Mouse (Mus musculus): Measurements from ENCODE around the gene 4930579F01Rik.

4930579F01Rik gene

DNA sequence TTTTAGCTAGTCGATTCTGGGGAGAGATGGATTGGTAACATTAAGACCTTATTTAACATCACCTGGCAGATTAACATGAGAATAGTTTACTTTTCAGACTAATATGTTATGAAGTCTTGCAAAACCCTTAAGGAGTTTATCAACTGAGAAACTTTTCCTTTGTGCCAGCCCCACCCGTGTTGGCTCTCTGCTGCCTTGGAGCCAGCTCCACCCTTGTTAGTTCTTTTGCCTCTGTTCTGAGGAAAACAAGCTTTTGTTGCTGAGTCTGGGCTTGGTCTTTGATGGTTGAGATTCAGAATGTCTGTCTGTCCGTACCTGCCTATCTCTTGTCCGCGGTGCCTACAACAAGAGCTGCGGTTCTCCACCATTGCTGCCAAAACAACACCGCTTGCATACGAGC, 22.5 kb upstream of the 4930579F01Rik start:
- no peak for DNase-seq (ENCODE audit: low spot score in 2 of 2)

DNA sequence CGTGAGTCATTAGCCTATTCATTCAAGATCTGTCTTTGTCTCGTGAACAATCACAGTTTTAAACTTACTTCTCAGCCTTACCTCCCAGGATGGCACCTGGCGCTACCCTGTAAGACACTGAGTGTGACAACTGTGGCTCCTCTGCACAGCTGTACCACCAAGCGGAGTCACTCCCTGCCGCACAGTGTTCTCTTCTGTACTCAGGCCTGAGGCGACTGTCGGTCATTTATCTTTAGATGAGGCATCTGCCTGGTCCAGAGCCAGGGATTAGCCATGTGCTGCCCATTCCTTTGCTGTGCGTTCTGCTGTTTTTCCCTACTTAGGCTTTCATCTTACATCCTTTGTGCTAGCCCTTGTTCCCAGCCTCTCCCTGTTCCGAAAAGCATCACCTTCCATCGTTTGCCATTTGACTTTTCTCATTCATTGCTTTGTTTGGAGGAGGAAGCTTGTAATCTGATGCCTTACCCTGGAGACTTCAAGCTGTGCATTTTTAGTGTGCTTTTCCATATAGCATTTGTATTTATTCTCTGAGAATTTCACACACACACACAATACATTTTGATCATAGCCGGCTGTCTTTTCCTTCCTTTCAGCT, 21.9 kb upstream of the 4930579F01Rik start:
- no peak for DNase-seq (ENCODE audit: low spot score in 2 of 2)

DNA sequence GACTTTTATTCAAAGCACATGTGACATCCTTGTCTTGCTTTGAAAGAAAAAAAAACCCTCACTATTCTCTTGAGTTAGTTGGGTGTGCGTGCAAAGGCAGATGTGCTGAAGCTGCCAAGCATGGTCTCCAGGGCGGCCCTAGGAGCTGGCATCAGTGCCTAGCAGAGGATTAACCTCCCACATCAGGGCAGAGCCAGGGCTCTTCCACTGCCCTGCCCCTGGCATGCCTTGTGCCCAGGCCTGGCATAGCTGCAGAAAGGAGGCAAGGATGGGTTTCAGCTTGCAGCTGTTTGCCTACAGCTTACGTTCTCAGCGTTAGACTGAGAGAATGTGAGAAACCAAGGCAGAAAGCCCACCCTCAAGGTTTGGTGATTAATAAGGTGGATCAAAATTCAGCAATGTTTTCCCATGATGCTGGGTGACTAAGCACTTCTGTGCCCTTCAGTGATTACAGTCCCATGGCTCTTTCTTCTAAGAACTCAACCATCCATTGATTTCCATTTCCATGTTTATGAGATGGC, 18.9 kb upstream of the 4930579F01Rik start:
- no peak for DNase-seq (ENCODE audit: low spot score in 2 of 2)

DNA sequence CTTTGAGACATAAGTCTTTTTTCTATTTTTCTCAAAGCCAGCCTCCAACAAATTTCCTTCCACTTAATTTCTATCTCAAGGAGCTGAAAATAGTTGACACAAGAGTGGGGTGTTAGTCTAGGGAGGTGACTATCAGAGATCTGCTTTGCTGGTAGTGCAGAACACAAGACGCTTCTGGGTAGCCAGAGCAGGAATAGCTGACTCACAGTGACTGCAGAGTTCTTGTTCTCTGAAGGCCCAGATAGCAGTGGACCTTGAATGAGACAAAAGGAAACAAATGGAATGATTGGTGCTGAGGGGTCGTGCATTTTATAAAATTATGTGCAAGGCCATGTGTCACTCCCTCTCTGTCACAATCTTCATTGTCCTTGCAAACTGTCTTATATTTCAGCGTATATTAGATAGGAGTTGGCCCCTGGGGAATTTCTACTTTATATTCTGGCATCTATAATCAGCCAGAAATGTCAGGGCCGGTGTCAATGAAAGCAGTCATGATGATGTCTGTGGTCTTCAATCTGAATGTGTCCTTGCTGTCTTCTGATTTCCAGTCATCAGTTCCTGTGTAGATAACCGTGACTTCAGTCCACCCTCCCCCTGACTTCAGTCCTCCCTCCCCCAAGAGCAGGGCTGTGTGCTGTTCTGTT, 16.9 kb upstream of the 4930579F01Rik start:
- DNase-seq (ENCODE audit: low spot score in 2 of 2): no peak

DNA sequence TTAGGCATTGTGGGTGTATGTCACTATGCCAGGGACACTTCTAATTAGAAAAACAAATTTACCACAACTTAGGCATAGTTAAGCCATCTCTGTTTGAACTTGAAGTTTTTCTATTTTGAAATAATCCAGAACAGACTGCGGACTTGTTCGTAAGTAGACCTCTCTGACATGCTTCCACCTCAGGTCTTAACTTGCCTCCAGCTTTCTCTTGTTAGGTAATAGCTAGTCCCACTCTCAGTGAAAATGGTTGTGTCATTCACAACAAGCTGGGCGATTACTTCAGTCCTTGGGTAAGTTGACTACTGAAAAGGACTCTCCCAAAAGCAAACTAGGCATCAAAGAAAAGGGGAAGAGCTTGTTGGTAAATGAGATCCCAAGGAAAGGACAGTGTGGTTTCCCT, 15.2 kb upstream of the 4930579F01Rik start:
- DNase-seq (ENCODE audit: low spot score in 2 of 2): no peak

DNA sequence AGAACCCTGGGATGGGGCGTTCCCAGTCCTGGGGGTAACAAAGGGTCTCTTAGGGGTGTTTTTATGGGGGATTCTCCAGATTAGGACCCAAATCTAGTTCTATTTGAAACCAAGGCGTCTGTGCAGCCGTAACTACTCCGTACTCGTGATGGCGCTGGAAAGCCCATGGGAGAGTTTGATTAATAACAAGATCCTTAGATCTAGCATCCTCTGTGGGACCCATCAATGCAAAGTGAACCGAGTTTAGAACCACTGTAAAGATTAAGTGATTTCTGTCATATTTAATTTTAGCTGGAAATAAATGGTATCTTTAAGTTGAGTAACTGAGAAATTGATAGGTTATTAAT, 5.1 kb upstream of the 4930579F01Rik start:
- no peak for DNase-seq (ENCODE audit: low spot score in 2 of 2)

DNA sequence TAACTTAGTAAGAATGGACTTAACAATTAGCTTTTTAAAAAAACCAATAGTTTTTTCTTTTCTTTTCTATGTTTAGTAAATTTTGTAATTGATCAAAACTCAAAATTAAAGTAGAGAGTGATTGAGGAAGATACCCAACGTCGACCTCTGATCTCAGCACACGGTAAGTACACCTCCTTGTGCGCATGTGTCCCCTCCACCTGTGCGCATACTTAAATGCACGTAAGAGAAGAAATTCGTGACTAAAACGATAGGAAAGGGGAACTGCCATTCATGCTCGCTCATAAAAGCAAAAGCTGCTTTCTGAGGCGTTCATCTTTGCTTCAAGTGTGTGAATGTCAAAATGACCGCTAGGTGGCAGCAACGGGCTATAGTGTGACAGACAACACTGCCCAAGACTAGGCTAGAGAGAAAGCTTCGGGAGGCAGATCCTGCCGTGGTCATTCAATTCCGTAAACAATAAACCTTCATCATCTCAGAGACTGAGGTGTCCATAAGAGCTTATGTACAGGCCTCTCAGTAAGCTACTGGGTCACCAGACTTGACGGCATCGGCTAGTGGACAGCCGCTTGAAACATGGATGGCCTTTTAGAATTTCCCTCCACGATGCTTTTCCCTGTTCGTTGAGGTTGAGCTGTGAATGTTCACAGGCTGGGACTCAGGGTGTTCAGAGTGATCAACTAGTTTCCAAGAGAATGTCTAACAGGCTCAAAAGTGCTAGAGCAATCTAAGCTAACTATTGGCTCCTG, 4.5 kb upstream of the 4930579F01Rik start:
- DNase-seq (ENCODE audit: low spot score in 2 of 2): peak; percentile 72 to 87

DNA sequence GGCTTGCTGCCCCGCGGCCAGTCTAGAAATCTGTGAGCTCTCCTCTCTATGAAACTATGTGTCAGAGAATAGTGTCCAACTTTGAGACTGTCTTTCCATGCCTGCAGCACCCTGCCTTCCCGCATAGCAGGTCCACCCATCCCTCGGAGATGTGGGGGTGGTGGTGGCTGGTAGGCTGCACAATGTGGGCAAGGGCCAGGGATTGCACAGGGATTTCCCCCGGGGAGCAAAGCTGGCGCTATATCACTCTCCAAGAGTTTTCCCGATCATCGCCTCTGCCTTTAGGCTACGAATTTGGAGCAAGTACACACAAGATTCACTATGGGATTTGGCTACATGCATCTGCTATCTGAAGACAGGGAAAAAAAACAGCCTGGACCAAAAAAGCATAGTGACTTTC, 3.9 kb upstream of the 4930579F01Rik start:
- no peak for DNase-seq (ENCODE audit: low spot score in 2 of 2)

DNA sequence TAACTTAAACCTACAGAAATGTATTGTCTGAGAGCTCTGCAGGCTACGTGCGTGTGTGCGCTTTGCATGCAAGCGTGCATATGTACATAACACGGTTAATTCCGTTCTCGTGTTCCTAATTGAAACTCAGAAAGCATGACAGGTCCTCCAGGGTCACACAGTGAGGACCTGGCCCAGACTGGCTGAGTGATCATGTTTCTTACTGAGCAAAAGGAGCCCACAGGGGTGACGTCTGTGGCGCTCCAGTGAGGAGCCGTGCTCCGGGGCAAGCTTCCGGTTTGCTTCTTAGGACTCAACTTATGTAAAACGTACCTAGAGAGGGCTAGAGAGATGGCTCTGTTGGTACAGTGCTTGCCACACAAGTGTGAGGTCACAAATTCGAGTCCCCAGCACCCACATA, 3.5 kb upstream of the 4930579F01Rik start:
- no peak for DNase-seq (ENCODE audit: low spot score in 2 of 2)

DNA sequence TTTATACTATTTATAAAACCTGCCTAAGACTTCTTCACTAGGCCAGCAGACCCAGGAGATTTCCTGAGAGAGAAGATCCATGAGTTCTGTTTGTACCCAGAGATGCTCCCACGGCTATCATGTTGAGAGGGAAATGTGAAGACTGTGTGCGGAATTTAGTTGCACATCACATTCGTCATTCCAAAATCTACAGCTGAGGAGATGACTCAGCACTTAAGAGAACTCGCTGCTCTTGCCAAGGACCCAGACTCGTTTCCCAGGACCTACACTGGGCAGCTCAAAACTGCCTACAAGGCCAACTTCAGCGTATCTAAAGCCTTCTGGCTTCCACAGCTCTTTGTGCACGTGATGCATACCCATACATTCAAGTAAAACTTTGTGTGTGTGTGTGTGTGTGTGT, 1.4 kb downstream of the 4930579F01Rik start:
- no peak for DNase-seq (ENCODE audit: low spot score in 2 of 2)

DNA sequence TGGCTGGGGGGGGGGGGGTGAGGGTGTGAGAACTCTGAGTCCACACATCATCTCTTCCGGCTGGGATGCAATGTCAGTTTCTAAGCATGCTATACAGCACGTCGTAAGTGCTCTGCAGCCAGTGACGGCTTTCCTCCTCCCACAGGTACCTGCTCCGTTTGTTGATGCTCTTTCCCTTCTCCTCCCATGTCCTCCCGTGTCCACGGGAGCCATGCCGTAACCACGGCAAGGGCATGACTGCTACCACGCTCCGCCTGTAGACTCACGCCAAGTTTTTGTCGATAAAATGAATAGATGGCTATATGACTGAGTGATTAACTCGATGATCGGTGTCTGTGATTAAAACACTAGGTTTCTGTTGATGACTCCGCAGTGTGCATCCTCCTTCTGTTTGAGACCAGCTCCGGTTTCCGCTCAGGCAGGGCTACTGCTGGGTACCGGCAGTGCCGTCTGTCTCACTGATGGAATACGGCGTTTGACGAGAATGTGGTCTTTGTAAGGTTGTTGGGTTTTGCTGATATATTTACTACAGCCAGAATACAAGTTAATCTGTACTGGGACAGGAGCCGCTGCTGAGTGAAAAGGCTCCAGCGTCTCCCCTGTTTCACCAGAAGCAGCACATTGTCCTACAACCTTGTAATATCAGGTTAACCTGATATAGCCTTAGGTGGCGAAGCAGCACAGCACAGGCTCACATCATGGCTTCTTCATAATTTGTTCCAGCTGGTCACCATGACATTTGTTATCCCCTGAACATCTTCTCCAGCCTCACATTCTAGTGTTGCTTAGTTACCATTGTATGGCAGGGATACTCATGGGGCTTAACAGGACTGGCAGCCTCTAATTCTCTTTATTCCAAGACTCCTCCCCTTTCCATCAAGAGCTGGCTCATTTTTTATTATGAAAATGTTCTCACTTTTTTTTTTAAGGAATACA, 7.4 kb downstream of the 4930579F01Rik start:
- no peak for DNase-seq (ENCODE audit: low spot score in 2 of 2)

DNA sequence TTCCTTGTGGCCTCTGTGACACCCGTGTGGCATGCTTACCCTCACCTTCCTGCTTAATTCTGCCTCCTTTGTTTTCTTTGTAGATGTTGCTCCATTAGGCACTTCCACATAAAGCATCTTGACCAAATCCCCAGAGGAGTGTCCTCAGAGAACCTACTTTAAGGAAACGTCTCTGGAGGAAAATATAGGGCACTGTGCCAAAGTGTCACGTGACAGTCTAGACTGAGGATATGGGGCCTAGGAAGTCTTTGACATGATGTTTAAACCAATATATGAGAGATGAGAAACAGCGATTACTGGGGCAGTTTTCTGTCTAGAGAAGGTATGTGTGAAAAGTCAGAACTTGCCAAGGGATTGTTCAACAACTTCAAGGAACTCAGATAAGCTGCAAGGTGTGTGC, 8.3 kb downstream of the 4930579F01Rik start:
- DNase-seq (ENCODE audit: low spot score in 2 of 2): no peak

DNA sequence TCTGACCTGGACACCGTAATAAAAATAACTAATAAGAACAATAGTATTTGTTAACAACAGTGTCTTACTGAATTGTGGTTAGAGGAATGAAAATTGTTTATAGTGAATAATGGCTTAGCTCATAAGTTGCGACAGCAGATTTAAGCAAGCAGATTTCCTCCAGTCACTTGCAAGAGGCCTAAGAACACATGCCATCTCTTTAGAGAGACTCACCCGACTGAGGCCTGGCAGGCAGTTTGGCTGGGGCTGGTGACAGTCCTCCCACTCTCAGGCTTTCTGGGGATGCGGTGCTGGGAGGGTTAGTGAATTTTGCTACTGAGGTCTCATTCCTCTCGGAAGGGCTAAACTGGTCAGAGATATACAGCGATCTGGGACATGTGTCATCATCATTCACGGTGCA, 10.3 kb downstream of the 4930579F01Rik start:
- DNase-seq (ENCODE audit: low spot score in 2 of 2): no peak

DNA sequence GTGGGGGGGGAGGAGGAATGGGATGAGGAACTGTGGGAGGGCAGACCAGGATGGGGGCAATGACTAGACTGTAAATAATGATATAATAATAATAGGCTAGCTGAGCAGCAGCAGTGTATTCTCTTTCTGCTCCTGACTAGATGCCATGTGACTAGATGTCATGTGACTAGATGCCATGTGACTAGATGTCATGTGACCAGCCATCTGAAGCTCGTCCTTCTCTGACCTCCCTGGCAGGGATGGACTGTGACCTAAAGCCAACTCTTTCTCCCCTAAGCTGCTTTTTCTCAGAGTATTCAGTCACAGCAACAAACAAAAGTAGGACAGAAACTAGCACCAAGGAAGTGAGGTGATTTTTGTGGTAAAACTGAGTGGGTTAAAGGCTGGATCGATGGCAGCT, 11.6 kb downstream of the 4930579F01Rik start:
- no peak for DNase-seq (ENCODE audit: low spot score in 2 of 2)

DNA sequence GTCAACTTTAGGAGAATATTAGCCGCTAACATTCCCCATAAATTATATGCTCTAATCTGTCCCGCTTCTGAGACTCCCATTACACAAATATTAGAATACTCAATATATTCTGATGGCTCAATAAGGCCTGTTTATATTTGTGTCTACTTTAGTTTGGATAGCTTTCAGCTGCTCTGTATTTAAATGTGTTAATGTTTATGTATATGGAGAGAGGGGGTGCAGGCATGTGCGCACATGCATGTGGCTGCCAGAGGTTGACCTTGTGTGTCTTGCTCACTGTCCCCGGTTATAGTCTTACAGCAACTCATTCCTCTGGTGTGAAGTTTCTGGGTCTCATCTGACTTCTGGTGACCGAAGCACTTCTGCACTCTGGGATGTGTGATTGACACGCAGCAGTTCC, 18.1 kb downstream of the 4930579F01Rik start:
- no peak for DNase-seq (ENCODE audit: low spot score in 2 of 2)

DNA sequence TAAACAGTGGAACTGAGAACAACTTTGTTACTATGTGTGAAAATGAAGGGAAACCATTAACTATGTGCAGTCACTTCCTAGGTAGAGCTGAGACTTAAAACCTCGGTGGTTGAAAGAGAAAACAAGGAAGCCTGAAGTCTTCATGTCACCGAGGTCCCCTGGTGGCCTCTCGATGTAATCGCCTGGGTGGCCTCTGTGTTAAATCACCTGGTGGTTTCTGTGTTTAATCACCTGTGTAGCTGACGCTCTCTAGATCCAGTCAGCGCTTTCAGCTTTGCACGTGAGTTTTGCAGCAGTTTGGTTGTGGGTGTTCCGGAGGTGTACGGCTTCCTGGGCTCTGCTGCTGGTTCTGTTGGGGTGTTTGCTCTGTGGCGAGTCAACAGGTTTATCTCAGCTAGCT, 20.3 kb downstream of the 4930579F01Rik start:
- DNase-seq (ENCODE audit: low spot score in 2 of 2): no peak

DNA sequence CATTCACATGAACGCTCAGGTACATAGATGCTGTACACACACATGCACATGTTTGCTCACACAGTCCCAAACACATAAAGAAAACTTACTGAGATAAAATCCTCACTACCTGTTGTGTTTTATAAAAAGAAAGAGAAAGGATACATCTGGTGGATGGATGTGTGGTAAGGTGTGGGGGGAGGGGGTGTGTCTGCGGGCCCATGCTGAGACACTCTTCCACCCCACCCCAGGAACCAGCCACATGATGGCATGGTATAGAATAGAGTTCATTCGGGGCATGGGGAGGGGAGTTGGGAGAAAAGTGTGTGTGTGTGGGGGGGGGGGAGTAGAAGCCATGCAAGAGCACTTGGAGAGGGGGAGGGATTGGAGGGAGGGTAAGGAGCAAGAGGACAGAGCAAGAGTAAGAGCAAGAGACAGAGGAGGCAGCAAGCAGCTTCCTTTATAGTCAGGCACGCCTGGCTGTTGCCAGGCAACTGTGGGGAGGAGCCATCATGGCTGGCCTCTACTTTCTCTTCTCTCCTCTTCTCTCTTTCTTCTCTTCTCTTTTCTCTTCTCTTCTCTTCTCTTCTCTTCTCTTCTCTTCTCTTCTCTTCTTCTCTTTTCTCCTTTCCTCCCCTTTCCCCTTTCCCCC, 31.0 kb downstream of the 4930579F01Rik start:
- DNase-seq (ENCODE audit: low spot score in 2 of 2): no peak

DNA sequence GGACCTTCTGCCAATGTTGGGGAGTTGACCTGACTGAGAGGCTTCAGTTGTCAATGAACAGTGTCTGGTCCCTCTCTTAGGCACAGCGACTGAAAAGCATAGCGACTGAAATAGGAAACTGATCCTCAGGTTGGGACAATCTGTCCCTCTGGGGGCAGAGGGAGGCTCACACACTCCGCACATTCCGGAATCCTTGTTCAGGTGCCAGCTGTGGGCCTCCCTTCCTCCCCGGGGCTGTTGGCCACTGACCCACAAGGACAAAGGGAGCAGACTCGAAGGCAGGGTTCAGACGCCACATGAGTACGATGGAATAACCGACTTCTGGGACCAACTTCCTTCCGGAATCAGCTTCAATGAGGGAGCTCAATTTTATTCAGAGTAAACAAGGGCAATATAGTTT, 32.0 kb downstream of the 4930579F01Rik start:
- DNase-seq (ENCODE audit: low spot score in 2 of 2): no peak

DNA sequence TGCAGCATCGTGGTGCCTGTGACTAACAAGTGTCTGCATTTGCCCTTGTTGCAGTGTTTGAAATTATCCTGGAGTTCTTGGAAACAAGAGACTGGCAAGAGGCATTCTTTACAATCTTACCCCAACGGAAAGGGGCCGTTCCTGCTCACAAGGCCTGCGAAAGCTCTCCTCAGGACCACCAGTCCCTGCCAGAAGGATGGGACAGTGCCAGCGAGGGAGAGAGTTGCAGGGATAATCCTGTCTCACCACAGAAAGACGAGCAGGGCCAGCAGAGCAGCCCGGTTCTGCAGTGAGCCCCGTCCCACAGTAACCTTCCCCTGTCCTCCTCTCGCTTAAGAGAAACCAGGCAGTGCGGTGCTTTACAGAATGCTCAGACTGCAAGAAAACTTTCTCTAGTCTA, 37.0 kb downstream of the 4930579F01Rik start:
- DNase-seq (ENCODE audit: low spot score in 2 of 2): no peak

DNA sequence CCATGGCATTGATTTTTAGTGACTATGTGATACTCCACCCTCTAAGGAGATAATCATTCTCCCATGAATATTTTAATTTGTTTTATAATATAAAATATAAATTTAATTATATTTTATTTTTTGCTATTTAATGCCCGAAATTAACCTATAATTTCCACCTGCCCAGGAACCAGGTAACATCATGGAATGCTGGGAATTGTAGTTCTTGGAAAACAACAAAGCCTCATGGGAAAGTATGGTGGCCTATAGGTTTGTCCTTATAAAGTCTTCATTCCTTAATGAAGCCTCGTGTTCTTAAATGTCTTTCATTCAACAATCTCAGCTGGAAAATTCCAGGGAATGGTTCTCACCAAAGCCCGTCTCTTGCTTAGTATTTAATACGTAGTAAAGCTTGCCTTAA, 38.6 kb downstream of the 4930579F01Rik start:
- DNase-seq (ENCODE audit: low spot score in 2 of 2): no peak

DNA sequence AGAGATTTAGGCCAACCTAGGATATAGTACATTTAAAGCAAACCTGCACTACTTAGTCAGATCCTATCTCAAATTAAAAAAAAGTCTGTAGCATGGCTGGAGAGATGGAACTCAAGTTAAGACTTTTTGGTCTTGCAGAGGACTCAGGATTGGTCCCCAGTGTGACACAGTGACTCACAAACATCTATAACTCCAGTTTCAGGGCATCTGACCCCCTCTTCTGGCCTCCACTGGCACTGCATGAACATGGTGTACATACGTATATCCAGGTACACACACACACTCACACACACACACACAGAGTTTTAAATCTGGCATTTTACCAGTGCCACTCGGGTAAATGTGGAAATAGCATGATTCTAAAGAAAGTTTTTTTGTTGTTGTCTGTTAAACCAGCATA, 44.8 kb downstream of the 4930579F01Rik start:
- DNase-seq (ENCODE audit: low spot score in 2 of 2): no peak
